Mouse (Mus musculus) urinary bladder, postnatal 0 days (tissue): ENCODE results near the gene Spint3. TPM values are rescaled to one million over a fixed set of nuclear protein-coding genes. Genes with fewer than 3 reads are reported as not detected.

ENCODE experiments used
- polyA plus RNA-seq: library from polyadenylated mRNA; unstranded; fragments of >200 nt; fragmentation: Nextera tagmentation; extraction: Ambion mirVana; gene quantifications from 2 replicates; pipeline ENCODE4 v1.2.1, GENCODE M21; 2015

Gene Spint3
- 1.4 and 1.5 TPM in 2 replicates for polyA plus RNA-seq

DNA sequence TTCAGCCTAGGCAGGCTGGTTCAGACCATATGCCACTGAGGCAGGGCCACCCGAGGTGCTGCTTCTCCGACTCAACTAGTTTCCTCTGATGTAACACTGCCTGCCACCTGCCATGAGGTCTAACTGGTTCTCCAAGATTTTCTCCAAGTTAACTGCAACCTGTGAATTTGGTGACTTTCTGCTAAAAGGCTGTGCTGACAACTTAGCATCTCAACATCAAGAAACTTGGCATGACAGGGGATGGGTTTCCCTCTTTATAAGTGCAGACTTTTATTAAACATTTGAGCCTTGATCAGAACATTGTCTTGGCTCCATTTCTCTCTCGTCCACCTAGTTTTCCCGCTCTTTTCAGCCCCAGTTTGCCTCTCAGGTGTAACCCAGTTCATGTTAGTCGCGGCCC, at the start of gene Spint3:
Gene Spint3, minus strand, starts transcription at position 101 of the 400 bp plus-strand sequence.

GRCm38 (mm10) chr2:164613471-164613870, 40.2 kb upstream of the Spint3 start, which contains the start of the genes Wfdc6b and Wfdc8:
Gene Wfdc6b (plus strand): TSS chr2:164613522.
Gene Wfdc8 (minus strand): TSS chr2:164613626.

DNA sequence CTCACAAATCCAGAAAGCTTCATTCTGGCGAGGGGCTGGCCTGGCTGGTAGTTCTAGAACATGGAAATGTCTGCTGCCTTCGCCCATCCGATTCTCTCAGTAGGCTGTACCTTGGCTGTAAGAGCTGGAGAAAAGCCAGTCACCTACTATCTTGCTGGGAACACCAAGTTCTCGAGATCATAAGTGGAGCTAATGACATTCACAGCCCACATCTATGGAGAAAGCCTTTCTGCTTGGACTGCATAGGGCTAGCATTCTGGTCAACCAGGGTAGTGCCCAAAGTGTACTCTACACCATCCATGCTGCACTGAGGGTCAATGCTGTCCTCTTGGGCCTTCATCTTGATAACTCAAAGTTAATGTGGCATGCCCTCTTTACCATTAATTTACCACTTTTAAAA, 20.2 kb upstream of the Spint3 start, which contains the start of gene Eppin:
Gene Eppin, minus strand, starts transcription at position 101 of the 400 bp plus-strand sequence.

DNA sequence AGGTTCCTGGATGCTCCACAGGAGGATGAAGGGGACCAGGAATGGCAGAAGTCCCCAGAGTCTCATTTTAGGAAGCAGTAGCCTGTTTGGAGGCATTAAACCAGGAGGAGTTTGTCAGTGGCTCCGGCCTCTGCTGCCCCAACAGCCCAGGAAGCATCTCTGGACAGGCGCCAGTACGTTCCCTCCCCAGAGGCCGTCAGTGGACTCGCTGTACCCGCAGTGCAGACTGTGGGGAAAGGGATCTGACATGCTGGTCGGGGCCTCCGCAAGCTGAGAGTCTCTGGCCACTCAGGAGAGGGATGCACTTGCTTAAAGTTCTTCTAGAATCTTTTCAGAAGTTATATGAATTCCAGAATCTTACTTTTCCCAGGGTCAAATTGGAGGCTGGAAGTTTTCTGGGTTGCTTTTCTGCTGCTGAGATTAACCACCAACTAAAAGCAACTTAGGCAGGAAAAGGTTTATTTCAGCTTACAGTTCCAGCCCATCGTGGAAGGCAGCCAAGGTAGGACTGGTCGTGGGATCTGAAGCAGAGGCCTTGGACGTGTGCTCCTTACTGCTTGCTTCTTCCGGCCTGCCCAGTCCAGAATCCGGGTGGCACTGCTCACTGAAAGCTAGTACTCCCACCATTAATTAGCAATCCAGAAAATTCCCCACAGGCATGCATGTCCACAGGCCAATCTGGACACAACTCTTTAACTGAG, 11.9 kb upstream of the Spint3 start, which contains the start of gene Wfdc6a:
Gene Wfdc6a, minus strand, starts transcription at position 423 of the 701 bp plus-strand sequence.

GRCm38 (mm10) chr2:164562391-164563188, 10.7 kb downstream of the Spint3 start, which contains the start of gene Wfdc2:
Gene Wfdc2 (plus strand): TSS chr2:164562413.

Other genes with a start within 250 kb of the Spint3 start
- not detected in 2 replicates for gene Svs5, start 240.7 kb downstream of the Spint3 start, polyA plus RNA-seq
- gene Slpi, start 184.4 kb downstream of the Spint3 start, polyA plus RNA-seq: 15.5 and 29.0 TPM in 2 replicates
- 0.08 and 0.10 TPM in 2 replicates for gene Rbpjl, start 170.3 kb downstream of the Spint3 start, polyA plus RNA-seq
- 1.9 and 2.2 TPM in 2 replicates for gene Matn4, start 168.3 kb downstream of the Spint3 start, polyA plus RNA-seq
- gene Sdc4, start 129.6 kb downstream of the Spint3 start, polyA plus RNA-seq: 201 and 220 TPM in 2 replicates
- 58.1 and 67.9 TPM in 2 replicates for gene Sys1, start 116.5 kb downstream of the Spint3 start, polyA plus RNA-seq
- gene Gm20458, start 112.5 kb downstream of the Spint3 start, polyA plus RNA-seq: 31.1 and 41.5 TPM in 2 replicates
- not detected in 2 replicates for gene Trp53tg5, start 99.7 kb downstream of the Spint3 start, polyA plus RNA-seq
- gene Dbndd2, start 87.4 kb downstream of the Spint3 start, polyA plus RNA-seq: 135 and 147 TPM in 2 replicates
- gene Pigt, start 75.9 kb downstream of the Spint3 start, polyA plus RNA-seq: 53.3 and 56.6 TPM in 2 replicates
- 273 and 294 TPM in 2 replicates for gene Wfdc2, start 11.0 kb downstream of the Spint3 start, polyA plus RNA-seq
- gene Wfdc6a, start 12.0 kb upstream of the Spint3 start, polyA plus RNA-seq: 1.3 and 1.4 TPM in 2 replicates
- gene Eppin, start 20.1 kb upstream of the Spint3 start, polyA plus RNA-seq: not detected in 2 replicates
- not detected in 2 replicates for gene Wfdc6b, start 40.1 kb upstream of the Spint3 start, polyA plus RNA-seq
- not detected in 2 replicates for gene Wfdc8, start 40.2 kb upstream of the Spint3 start, polyA plus RNA-seq
- not detected in 2 replicates for gene Wfdc16, start 65.3 kb upstream of the Spint3 start, polyA plus RNA-seq
- 3.2 and 5.3 TPM in 2 replicates for gene Wfdc10, start 82.6 kb upstream of the Spint3 start, polyA plus RNA-seq
- not detected in 2 replicates for gene Wfdc9, start 83.1 kb upstream of the Spint3 start, polyA plus RNA-seq
- gene Wfdc11, start 100.6 kb upstream of the Spint3 start, polyA plus RNA-seq: not detected in 2 replicates
- 2.9 and 4.6 TPM in 2 replicates for gene Wfdc13, start 111.6 kb upstream of the Spint3 start, polyA plus RNA-seq
- not detected in 2 replicates for gene Spint4, start 125.0 kb upstream of the Spint3 start, polyA plus RNA-seq
- not detected in 2 replicates for gene Spint5, start 141.8 kb upstream of the Spint3 start, polyA plus RNA-seq
- 1.6 and 1.7 TPM in 2 replicates for gene Wfdc3, start 172.5 kb upstream of the Spint3 start, polyA plus RNA-seq
- gene Dnttip1, start 172.5 kb upstream of the Spint3 start, polyA plus RNA-seq: 38.2 and 48.9 TPM in 2 replicates
- 75.7 and 102 TPM in 2 replicates for gene Ube2c, start 196.4 kb upstream of the Spint3 start, polyA plus RNA-seq
- gene Tnnc2, start 206.5 kb upstream of the Spint3 start, polyA plus RNA-seq: 383 and 450 TPM in 2 replicates
- gene Snx21, start 212.4 kb upstream of the Spint3 start, polyA plus RNA-seq: 26.2 and 28.0 TPM in 2 replicates
- 16.3 and 19.9 TPM in 2 replicates for gene Acot8, start 231.4 kb upstream of the Spint3 start, polyA plus RNA-seq
- gene Zswim3, start 231.6 kb upstream of the Spint3 start, polyA plus RNA-seq: 5.0 and 5.7 TPM in 2 replicates
- gene Zswim1, start 249.2 kb upstream of the Spint3 start, polyA plus RNA-seq: 11.9 and 12.0 TPM in 2 replicates